Mouse (Mus musculus) liver, embryonic 14.5 days (tissue): ENCODE measurements around the gene Fam227b. TPM values are rescaled to one million over a fixed set of nuclear protein-coding genes. Genes with fewer than 3 reads are reported as not detected.

Source experiments
- ATAC-seq: fragments of 200-750 bp; cut with Nextera tagmentation; 2 replicates; pipeline ENCODE4 v1.8.0; 2017; ENCODE audit warnings: moderate number of reproducible peaks, mild to moderate bottlenecking, moderate library complexity; ENCODE audit not compliant: insufficient read depth
- DNase-seq, 3 experiments: peaks; one replicate each; pipeline ENCODE4 v3.0.0-alpha.2; 2012 to 2013; ENCODE audit warnings: low read depth in 3 of 3, low spot score in 3 of 3
- H3K27ac ChIP-seq: fragments of 300-500 bp; sonication (generic); 2 replicates; pipeline ENCODE4 v1.5.1; 2014; ENCODE audit warnings: moderate library complexity, mild to moderate bottlenecking, control low read depth, inconsistent platforms
- H3K27me3 ChIP-seq: fragments of 300-500 bp; sonication (generic); 2 replicates; pipeline ENCODE4 v1.6.1; 2014; ENCODE audit warnings: mild to moderate bottlenecking, low read length, moderate library complexity; ENCODE audit not compliant: control insufficient read depth, insufficient read depth
- H3K36me3 ChIP-seq: fragments of 300-500 bp; sonication (generic); replicated peaks from 2 replicates; pipeline ENCODE4 v1.6.1; 2014; ENCODE audit warnings: low read depth; ENCODE audit not compliant: control insufficient read depth, insufficient read depth
- H3K4me1 ChIP-seq, 2 experiments: fragments of 200-500 bp in 1 of 2; fragments of 300-500 bp in 1 of 2; sonication (generic) in 1 of 2; replicated peaks; 2 replicates each; pipeline ENCODE4 v1.6.1; 2012 to 2014; ENCODE audit warnings: antibody characterized with exemption in 1 of 2, inconsistent platforms in 1 of 2, low read length in 1 of 2; ENCODE audit not compliant: control insufficient read depth in 2 of 2, insufficient read depth in 2 of 2
- H3K4me2 ChIP-seq: fragments of 300-500 bp; sonication (generic); 2 replicates; pipeline ENCODE4 v1.6.1; 2014; ENCODE audit warnings: low read depth, mild to moderate bottlenecking, control low read depth, moderate library complexity
- H3K4me3 ChIP-seq, 2 experiments: fragments of 200-500 bp in 1 of 2; fragments of 300-500 bp in 1 of 2; sonication (generic) in 1 of 2; 2 replicates each; pipeline ENCODE4 v1.5.1; 2012 to 2014; ENCODE audit warnings: low read depth in 2 of 2, low read length in 2 of 2, mild to moderate bottlenecking in 2 of 2, control low read depth in 1 of 2, inconsistent platforms in 1 of 2, moderate library complexity in 1 of 2; ENCODE audit not compliant: insufficient read depth in 1 of 2
- H3K9ac ChIP-seq: fragments of 300-500 bp; sonication (generic); replicated peaks from 2 replicates; pipeline ENCODE4 v1.6.1; 2014; ENCODE audit warnings: mild to moderate bottlenecking, control low read depth, moderate library complexity
- H3K9me3 ChIP-seq: fragments of 300-500 bp; sonication (generic); 2 replicates; pipeline ENCODE4 v1.6.1; 2016; ENCODE audit warnings: low read length, mixed read lengths; ENCODE audit not compliant: control insufficient read depth
- CTCF ChIP-seq: IDR thresholded peaks from 2 replicates; pipeline ENCODE4 v1.5.1; 2016; ENCODE audit warnings: antibody characterized with exemption, low read depth, control low read depth
- EP300 ChIP-seq: IDR thresholded peaks from 2 replicates; pipeline ENCODE4 v1.6.1; 2016; ENCODE audit warnings: antibody characterized with exemption, low read depth
- WGBS: fragments of 180-500 bp; shearing (Covaris S2); extraction: QIAGEN DNeasy Blood & Tissue Kit; methylation state at CpG from one replicate; pipeline ENCODE4 v1.1.7; 2014; ENCODE audit not compliant: insufficient replicate concordance; 5-methylcytosine and 5-hydroxymethylcytosine counted together
- polyA plus RNA-seq, 2 experiments: library from polyadenylated mRNA; depleted of rRNA in 1 of 2; stranded (reverse) in 1 of 2; unstranded in 1 of 2; fragments of >200 nt; fragmentation: Nextera tagmentation in 1 of 2; extraction: Ambion mirVana in 1 of 2; gene quantifications; 2 replicates each; pipeline versions ENCODE4 v1.2.1 to v1.2.3; 2012 to 2014

Gene Fam227b
- polyA plus RNA-seq, 2 experiments, result not detected

DNA sequence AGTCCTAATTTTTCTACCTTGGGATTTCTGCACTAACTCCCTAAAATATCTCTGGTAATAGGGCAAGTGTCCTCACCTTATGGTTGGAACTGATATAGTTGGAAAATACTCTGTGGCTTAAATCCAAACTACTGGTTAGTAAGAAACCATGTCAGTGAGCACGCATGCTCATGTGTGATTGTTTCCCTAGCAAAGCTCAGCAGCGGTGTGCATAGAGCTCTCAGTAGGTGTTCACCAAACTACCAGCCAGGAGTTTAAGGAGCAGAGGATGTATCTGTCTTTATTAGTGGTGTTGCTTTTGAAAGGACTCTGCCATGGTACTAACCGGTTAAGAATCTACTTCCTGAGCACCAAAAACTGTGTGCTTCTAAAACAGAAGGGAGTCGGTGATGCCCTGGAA is 115.7 kb downstream of the Fam227b start:
- 73% methylated on average over 4 of the region's 4 CpGs for WGBS
- H3K4me2 ChIP-seq, result no peak overlapping the region
- TF ChIP-seq CTCF (no peak), EP300 (no peak)
- no peaks in the 10 kb centered on the region for H3K36me3 ChIP-seq
- H3K4me3 ChIP-seq, result no peak overlapping the region
- H3K9me3 ChIP-seq, result no peaks in the 10 kb centered on the region
- ATAC-seq (no peak), DNase-seq (no peak)
- H3K9ac ChIP-seq, result no peak overlapping the region
- H3K27ac ChIP-seq, result no peak overlapping the region
- H3K27me3 ChIP-seq, result no peaks in the 10 kb centered on the region
- no peaks in the 10 kb centered on the region for H3K4me1 ChIP-seq

GRCm38 (mm10) chr2:126035013-126035770 is 116.6 kb downstream of the Fam227b start:
- Histone ChIP-seq H3K27ac (no peak overlapping the region), H3K27me3 (no peaks in the 10 kb centered on the region), H3K36me3 (no peaks in the 10 kb centered on the region), H3K9me3 (no peaks in the 10 kb centered on the region), H3K4me1 (no peaks in the 10 kb centered on the region), H3K4me3 (no peak overlapping the region), H3K4me2 (no peak overlapping the region), H3K9ac (no peak overlapping the region)
- no peak for DNase-seq
- WGBS, result 57% methylated on average over 15 of the region's 15 CpGs
- TF ChIP-seq CTCF (no peak), EP300 (no peak)
- no peak for ATAC-seq

DNA sequence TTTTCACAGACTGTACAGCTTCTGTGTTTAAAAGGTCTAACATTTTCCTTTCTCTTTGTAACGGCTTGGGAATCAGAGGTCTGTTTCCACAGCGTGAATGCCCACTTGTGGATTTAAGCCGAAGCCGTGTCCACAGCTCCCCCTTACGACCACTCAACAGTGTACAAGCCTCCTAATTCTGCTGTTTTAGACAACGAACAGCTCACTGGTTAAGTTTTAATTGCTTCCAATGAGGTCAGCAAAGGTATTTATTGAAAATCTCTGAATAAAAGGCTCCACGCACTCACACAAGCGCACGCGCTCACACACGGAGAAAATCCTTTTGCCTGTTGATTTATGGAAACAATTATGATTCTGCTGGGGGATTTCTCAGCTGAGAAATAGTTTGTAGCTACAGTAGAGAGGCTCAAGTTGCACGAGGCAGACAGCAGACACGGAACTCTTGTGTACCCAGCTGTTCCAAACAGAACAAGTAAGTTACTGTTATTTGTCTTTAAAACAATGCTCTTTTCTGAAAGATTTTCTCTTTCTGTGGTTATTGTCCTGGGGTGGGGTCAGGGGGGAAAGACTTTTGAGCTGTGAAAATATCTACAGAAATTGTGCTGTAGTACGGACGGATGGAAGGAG is 117.3 kb downstream of the Fam227b start, which contains the start of gene Fgf7:
Gene Fgf7 (plus strand): TSS at position 280 of the 627 bp plus-strand sequence.
- no peak within 1 kb of the TSS for H3K4me2 ChIP-seq
- WGBS, result 71% methylated on average over 15 of the region's 15 CpGs

DNA sequence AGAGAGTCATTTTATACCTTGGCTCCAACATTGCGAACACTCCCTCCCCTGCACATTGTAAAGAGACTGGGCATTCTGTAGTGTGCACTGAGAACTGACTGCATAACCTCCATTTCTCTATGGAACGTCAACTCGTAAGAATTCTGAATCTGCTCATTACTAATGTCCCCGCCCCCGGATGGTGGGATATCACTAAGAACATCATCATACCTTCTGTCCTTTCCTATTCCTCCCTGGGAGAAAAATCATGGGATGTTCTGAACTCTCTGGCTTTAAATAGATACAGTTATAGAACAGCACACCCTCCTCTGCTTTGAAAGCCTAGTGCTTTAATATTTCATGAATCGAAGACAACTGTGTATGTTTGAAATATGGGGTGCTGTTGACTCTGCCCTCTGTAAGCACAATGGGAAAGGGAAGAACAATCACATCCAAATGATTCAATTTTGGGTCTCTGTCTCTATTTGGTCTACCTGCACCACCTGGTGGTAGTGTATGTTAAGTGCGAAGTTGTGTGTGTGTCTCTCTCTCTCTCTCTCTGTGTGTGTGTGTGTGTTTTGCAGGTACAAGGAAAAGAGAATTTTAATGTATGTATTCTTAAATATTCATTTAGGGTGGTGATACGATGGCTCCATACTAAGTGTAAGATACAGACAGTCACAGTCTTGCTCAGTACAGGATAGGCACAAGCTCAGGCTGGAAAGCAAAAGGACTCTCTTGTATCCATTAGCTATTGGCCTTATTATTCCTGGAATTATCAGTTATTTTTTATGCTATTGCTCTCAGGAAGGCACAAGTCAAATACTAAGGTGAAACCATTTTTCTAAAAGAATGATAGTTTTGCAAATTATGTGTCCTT is 118.5 kb downstream of the Fam227b start:
- H3K4me1 ChIP-seq, result no peaks in the 10 kb centered on the region
- TF ChIP-seq CTCF (peak; percentile 45; the same call in 1 of the 2 replicates), EP300 (no peak)
- no peaks in the 10 kb centered on the region for H3K9me3 ChIP-seq
- H3K4me3 ChIP-seq, result no peak overlapping the region
- H3K27ac ChIP-seq, result no peak overlapping the region
- H3K36me3 ChIP-seq, result no peaks in the 10 kb centered on the region
- no peak for DNase-seq
- no peaks in the 10 kb centered on the region for H3K27me3 ChIP-seq
- 62% methylated on average over 8 of the region's 8 CpGs for WGBS
- H3K9ac ChIP-seq, result no peak overlapping the region
- no peak overlapping the region for H3K4me2 ChIP-seq
- ATAC-seq, result no peak

More for the DNA sequence above, 117.3 kb downstream of the Fam227b start, which contains the start of gene Fgf7:
- Histone ChIP-seq H3K36me3 (no peaks in the 10 kb centered on the region), H3K4me3 (no peak within 1 kb of the TSS), H3K27me3 (no peaks in the 10 kb centered on the region), H3K27ac (no peak within 1 kb of the TSS), H3K9me3 (no peaks in the 10 kb centered on the region), H3K9ac (no peak within 1 kb of the TSS), H3K4me1 (no peaks in the 10 kb centered on the region)
- ATAC-seq (no peak), DNase-seq (no peak)
- no peak for TF ChIP-seq CTCF
